ENCODE assay signal across 15 mouse cellular contexts in genomic region chr10:92225071-92225470, GRCm38 (mm10).
"Had no signal": no experiment of that assay in that cellular context is flagged by ENCODE, and none has a peak within 500 bp of the region (broad histone marks: within the 10 kb centered on the region; RNA-seq: fewer than 3 reads in every experiment).

No protein-coding gene starts in this region.

- H3K27ac ChIP-seq: midbrain, embryonic 12.5 days; neural tube, embryonic 13.5 days; neural tube, embryonic 15.5 days had no signal

- ATAC-seq: midbrain, embryonic 16.5 days had no signal

- DNase-seq: lung, adult 18-20 months; lung, postnatal 4 days; right cerebral cortex, adult 18-20 months; right cerebral cortex, postnatal 25 days; spleen, adult 18-20 months; thymus, adult 18-20 months; thymus, postnatal 14 days; thymus, postnatal 36 days had no signal

- H3K4me2 ChIP-seq: lung, embryonic 14.5 days; midbrain, embryonic 12.5 days; neural tube, embryonic 13.5 days; neural tube, embryonic 15.5 days had no signal

- H3K27me3 ChIP-seq: midbrain, embryonic 12.5 days; neural tube, embryonic 13.5 days; neural tube, embryonic 15.5 days had no signal

- H3K4me1 ChIP-seq: midbrain, embryonic 10.5 days; midbrain, embryonic 12.5 days; neural tube, embryonic 13.5 days; neural tube, embryonic 15.5 days had no signal

- H3K9me3 ChIP-seq: midbrain, embryonic 10.5 days; midbrain, embryonic 12.5 days; neural tube, embryonic 13.5 days; neural tube, embryonic 15.5 days had no signal

- H3K9ac ChIP-seq: lung, embryonic 14.5 days; midbrain, embryonic 12.5 days; neural tube, embryonic 13.5 days; neural tube, embryonic 15.5 days had no signal

- H3K36me3 ChIP-seq: midbrain, embryonic 10.5 days; midbrain, embryonic 12.5 days; neural tube, embryonic 13.5 days; neural tube, embryonic 15.5 days had no signal

- H3K4me3 ChIP-seq: midbrain, embryonic 10.5 days; midbrain, embryonic 12.5 days; myocyte; neural tube, embryonic 13.5 days; neural tube, embryonic 15.5 days had no signal
